Mouse (Mus musculus): ENCODE data around the gene Mfge8. TPM values are rescaled to one million over a fixed set of nuclear protein-coding genes. Genes with fewer than 3 reads are reported as not detected.

Gene Mfge8
- polyA plus RNA-seq, 1 experiment from 2014 or later = 184 TPM

Other genes starting within 250 kb of the Mfge8 start
- gene Isg20, start 235.6 kb downstream of the Mfge8 start, polyA plus RNA-seq (2015; fragmentation: Nextera tagmentation; extraction: Ambion mirVana) = 4.3 and 6.8 TPM in 2 replicates
- gene Acan, start 95.6 kb downstream of the Mfge8 start, polyA plus RNA-seq (2015; fragmentation: Nextera tagmentation; extraction: Ambion mirVana) = 0.15 and 0.28 TPM in 2 replicates
- gene Hapln3, start 18.0 kb downstream of the Mfge8 start, polyA plus RNA-seq (2015; fragmentation: Nextera tagmentation; extraction: Ambion mirVana) = 1.7 and 1.9 TPM in 2 replicates
- gene Abhd2, start 124.1 kb upstream of the Mfge8 start, polyA plus RNA-seq (2015; fragmentation: Nextera tagmentation; extraction: Ambion mirVana) = 11.5 and 15.1 TPM in 2 replicates
- gene Rlbp1, start 238.0 kb upstream of the Mfge8 start, polyA plus RNA-seq (2015; fragmentation: Nextera tagmentation; extraction: Ambion mirVana) = 0.16 and 0.27 TPM in 2 replicates
- 6.4 and 7.1 TPM in 2 replicates for gene Fanci, start 242.9 kb upstream of the Mfge8 start, polyA plus RNA-seq (2015; fragmentation: Nextera tagmentation; extraction: Ambion mirVana)